Mouse (Mus musculus): Measurements from ENCODE around the gene Gga1.
A peak's percentile ranks its signal among the peaks of the same experiment; 100 is the strongest.
"Not testable (repeated sequence)": the region's sequence is repeated elsewhere in the genome, so short reads cannot be mapped to it uniquely, and the experiment has no call there.

The Gga1 gene

DNA sequence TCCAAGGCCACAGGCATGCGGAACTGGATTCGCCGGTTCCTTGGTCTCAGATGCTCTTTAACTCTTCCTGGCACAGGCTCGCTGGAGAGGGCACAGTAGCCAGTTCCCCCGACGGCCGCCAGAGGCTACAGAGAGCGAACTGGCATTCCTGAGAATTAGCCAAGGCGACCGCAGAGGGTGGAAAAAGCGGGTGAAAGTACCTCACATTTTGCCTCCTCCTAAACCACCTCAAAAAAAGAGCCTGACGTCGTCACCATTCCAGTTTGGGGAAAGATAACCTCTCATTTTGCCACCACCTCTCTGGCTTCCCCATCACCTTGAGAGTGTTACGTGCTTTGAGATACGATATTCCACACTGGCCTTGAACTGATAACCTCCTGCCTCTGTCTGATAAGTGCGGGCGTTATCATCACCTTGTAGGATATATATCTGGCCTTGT, 713 bp upstream of the Gga1 start:
- peak; percentile 91 for DNase-seq (ENCODE audit: low spot score)

DNA sequence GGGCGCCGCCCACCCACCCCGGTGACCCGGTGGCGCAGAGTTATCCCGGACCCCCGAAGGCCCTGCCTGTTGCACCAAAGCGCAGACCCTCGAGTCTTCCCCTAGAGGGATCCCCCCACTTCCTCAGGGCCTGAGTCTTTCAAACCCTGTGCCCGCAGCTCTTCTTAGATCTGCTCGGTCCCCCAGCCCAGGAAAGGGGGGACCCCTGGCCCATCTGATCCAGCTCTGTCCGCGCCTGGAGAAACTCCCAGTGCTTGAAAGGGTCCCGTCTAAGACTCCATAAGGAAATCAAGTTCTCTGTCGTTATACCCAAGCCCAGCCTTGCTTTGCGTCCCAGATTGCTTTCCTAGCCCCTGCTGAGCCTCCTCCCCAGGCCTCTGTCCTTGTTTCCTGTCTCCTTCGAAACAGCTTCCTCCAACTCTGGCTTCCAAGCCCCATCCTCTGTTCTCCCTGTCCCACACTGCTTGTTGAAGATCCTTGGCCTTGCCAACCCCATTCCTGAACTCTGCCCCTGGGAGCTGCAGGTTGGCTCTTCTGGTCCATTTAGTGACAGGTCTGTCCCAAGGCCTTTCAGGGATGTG, 910 bp downstream of the Gga1 start:
- no peak for DNase-seq (ENCODE audit: low spot score)

DNA sequence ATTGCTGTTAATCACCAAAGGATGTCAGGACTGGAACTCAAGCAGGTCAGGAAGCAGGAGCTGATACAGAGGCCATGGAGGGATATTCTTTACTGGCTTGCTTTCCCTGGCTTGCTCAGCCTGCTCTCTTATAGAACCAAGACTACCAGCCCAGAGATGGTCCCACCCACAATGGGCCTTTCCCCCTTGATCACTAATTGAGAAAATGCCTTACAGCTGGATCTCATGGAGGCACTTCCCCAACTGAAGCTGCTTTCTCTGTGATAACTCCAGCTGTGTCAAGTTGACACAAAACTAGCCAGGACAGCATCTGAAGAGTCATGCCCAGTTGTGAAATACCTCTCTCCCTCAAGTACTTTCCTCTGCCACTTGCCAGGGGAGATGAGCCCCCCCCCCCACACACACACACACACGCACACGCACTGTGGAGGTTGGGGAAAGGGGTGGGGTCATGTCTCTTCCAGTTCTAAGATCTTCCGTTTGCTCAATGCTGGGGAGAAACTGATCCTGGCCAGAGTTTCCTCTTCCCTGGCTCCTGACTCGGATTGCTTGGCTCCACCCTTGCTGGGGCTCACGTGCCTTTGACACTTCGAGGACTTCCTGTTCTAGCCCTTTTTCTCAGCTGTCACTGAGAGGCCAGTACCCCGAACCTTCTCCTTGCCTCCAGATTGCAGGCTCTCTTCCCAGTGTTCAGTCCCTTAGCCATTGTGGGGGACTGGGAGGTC, 2.0 kb downstream of the Gga1 start:
- DNase-seq (ENCODE audit: low spot score): not testable (repeated sequence)

DNA sequence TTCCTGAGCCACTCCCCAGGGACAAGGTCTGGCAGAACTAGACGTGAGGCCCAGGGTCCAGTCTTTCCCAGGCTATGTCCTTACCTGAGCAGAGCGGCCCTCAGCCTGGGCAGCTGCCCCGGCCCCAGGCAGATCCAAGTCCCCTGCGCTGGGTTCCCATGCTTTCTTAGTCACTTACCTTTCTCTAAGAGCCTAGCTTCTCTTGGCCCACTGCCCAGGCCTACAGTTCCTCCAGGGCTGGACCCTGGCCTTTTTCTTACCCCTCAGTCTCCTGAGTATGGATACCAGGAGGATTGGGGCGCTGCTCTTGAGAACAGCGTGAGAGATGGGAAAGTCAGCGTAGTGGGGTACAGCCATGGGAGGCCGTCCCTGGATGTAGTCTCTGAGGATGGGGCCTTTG, 3.4 kb downstream of the Gga1 start:
- no peak for DNase-seq (ENCODE audit: low spot score)

DNA sequence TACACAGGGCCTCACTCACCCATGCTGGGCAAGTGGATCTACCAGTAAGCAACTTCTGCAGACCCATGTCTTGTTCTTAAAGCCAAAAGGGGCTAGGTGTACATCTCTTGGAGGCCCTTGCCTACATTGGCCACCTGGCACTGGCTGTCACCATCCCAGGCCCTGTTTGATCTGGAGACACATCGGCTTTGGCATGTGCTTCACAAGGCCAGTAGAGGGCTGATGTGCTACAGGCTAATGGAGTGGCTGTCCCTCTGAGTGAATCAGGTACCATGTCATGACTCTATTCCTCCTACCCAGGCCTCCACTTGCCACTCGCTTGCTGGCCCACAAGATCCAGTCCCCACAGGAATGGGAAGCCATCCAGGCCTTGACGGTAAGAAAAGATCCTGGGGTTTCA, 4.8 kb downstream of the Gga1 start:
- no peak for DNase-seq (ENCODE audit: low spot score)

DNA sequence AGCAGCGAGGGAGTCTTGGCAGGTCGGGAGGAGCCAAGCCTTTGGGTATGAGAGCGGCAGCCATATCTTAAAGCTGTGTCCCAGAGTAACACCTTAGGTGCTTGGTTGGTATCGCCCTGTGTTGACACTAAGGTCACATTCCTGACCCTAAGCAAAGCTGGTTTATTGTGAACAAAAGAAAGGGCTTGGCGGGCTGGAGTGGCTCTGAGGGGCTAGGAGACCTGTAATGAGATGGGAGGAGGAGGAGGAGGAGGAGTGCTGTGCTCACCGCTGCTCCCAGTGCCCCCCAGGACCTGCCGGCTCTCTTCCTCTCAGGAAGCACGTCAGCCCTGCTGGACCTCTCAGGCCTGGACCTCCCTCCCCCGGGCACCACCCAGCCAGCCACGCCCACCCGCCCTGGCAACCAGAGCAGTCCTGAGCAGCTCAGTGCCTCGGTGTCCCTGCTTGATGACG, 12.4 kb downstream of the Gga1 start:
- DNase-seq (ENCODE audit: low spot score): peak; percentile 63

DNA sequence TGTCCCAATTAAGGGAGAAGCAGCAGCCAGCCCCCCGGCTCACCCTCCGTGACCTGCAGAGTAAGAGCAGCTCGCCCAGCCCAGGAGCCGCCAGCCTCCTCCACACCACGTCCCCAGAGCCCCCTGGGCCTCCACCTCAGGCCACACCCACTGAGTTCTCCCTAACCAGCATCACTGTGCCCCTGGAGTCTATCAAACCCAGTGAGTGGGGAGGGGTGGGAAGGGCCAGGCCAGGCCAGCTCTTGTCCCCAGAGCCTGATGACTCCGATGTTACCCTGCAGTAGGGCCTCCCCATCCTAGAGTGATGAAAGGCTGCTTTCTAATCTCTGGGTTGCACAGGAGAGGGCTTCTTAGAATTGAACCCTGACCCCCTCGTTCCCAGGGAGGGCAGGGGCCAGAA, 15.4 kb downstream of the Gga1 start:
- no peak for DNase-seq (ENCODE audit: low spot score)

DNA sequence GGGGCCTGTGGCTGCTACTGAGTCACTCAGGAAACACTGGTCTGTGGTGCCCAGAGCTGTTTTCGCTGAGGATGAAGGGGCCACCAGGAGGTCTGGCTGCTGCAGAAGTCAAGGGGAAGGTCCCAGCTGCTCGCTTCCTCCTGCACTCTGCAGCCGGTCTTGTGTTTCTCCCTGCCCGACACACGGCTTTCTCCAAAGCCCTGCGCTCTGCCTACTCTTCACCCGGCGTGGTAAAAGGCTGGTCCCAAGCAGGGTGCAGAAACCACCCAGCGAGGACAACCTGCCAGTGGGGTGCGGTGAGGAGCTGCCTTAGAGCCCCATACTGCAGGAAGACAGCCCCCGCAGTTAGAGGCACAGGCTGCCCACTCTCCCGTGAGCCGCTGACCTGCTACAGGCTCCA, 17.7 kb downstream of the Gga1 start:
- no peak for DNase-seq (ENCODE audit: low spot score)

DNA sequence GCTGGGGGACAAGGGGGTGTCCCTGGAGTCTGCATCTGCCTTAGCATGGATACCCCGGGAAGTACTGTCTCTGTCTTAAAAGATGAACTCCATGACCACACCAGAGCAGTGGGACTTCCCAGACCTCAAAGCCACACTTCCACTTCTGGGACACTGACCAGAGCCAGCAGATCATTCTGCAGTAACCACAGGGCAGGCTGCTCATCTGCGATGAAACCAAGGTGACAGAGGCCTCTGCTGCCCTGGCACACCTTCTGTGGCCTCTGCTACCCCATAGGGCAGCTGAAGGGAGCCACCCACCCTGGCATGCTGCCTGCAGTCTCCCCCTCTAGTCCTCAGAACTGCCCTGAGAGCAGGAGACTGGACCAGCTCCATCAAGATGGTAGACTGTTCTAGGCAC, 18.8 kb downstream of the Gga1 start:
- no peak for DNase-seq (ENCODE audit: low spot score)

DNA sequence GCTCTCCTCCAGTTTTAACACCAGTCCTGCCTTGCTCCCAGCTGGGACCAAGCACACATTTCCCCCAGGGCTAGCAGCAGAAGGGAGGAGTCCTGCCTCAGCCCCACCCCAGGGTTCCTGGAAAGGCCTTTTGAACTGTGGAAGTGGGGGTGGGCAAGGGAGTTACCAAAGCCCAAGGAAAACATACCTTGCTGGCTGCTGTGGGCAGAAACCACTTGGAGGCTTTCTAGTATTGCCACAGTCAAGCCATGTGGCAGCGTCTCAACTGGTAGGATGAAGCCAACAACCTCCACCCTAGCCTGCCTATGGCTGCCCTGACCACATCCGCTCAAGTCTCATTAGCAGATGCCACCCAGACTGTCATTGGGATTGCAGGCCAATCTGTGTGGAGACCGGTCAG, 19.2 kb downstream of the Gga1 start:
- no peak for DNase-seq (ENCODE audit: low spot score)

DNA sequence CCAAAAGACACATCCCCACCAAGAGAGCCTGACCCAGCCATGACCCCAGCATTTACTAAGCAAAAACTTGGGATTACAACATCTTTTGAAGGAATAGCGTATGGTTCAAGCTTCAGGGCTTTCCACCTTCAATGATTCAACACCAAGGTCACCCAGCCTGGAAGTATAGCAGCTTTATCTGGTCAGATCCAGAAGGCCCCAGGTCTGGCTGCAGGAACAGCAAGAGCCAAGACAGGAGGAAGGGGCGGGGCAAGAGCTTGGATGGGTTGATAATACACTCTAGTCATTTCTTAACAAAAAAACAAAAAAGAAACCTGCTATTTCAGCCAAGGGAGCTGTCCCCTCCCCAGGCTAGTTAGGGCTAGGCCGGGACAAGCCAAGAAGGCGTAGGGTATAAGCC, 20.5 kb downstream of the Gga1 start:
- DNase-seq (ENCODE audit: low spot score): no peak

DNA sequence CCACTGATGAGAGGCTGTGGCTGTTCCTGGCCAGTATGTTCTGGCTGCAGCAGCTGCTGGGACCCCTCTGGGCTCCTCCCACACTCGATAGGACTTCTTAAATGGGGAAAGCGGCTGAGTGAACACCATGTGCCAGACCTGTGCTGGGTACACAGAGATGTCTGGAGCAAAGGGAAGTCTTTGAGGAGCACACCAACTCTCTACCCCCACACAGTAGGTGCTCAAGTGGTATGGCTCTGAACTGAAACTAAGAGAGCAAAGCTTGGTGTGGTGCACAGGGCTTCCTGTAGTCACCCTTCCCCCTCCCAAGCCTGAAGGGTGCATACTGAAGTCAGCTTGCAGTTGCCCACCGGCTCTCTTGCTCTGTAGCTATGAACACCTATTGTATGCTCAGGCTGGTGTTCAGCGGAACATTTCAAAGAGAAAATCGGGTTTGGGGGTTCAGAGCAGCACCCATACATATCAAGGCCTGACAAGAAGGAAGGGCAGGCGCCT, 21.6 kb downstream of the Gga1 start:
- DNase-seq (ENCODE audit: low spot score): no peak

DNA sequence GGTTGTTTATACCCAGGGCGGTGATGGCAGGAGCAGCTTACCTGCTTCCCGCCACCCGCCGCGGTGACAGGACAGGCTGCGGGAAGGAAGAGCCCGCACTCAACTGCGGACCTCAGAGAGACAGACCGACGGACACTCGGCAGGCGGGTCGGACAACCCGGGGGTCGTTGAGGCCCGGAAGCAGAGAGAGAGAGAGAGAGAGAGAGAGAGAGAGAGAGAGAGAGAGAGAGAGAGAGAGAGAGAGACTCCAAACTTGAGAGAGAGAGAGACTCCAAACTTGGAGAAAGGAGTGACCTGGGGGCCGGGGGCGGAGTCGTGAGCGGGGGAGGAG, 22.4 kb downstream of the Gga1 start, which contains the start of gene Gm49510:
Gene Gm49510, plus strand, starts transcription at position 259 of the 331 bp plus-strand sequence.
- no peak for DNase-seq (ENCODE audit: low spot score)

DNA sequence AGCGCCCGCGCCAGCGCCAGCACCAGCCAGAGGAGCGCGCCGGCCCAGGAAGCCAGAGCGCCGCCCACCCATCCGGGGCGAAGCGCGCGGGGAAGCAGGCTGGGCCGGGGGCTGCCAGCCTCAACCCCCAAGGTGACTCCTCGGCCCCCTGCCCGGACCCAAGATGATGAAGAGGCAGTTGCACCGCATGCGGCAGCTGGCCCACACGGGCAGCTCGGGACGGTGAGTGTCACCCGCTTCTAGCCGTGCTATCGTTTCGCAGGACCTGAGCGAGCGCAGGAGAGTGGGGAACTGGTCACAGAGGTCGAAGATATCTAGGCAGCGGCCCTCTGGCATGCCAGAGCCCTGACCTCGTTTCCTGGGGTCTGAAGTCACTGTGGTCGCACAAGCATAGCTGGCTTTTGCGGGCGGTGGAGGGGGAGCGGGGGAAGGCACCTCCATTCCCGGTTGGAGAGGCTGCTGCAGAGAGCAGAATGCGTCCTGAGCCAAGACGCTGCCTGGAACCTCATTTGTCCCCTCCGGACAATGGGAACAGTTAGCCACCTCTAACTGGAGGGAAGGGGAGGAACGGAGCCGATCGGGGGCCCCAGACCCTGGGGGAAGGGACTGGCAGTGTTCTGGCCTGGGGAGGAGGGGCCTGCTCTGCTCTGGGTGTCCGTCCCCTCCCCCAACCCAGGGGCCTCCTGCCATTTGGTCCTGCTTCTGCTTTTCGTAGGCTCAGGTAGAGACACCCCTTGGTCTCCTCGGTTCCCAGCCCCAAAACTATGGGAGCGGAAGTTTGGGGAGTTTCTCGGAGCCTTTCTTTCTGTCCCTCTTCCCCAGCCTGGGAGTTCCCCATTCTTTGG, 23.0 kb downstream of the Gga1 start, which contains the start of gene Sh3bp1:
Gene Sh3bp1, plus strand, starts transcription at position 29 of the 845 bp plus-strand sequence.
- peak; percentile 74 for DNase-seq (ENCODE audit: low spot score)

DNA sequence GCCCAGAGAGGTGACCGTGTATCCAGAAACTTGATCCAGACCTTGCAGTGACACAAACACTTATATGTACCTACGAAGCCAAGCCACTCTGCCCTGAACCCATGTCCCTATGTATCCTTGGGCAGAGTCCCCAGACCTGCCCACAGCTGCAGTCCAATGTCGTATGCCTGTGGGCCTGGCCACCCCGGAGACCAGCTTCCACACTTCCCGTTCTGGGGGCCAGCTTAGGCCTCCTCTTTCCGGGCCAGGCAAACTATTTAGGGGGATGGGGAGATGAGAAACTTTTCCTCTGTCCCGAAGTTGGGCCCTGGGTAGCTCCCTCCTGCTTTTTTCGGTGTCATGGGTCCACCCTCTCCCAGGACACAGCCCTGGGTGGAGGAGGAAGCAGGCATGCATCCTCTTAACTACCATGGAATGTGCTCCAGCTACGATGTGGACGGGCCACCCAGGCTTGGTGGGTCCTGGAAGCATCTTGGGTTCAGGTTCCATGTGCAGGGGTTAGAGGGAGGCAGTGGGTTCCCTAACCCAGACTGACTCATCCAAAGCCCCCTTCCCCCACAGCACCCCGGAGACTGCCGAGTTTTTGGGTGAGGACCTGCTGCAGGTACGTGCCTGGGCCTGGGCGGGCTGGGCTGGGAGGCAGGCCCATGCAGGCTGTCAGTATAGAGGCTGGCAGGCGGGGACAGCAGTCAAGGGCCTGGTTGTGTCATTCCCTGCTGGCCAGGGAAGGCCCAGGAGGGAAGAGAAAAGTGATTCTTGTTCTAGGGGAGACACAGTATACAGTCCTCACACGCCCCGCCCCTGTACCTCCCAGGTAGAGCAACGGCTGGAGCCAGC, 23.8 kb downstream of the Gga1 start:
- no peak for DNase-seq (ENCODE audit: low spot score)

DNA sequence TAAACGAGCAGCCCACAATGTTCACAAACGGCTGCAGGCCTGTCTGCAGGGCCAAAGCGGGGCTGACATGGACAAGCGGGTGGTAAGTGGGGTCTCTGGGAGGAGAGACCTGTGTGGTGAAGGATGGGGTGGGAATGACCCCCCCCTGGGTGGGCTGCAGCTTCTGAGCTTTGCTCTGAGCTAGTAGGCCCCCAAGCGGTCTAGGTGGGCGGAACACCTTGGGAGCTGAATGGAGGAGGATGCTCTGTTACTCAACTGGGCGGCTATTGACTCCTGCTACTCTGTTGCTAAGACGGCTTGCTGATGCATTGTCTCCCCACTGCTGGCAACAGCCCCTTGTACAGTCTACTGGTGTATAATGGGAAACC, 24.4 kb downstream of the Gga1 start:
- no peak for DNase-seq (ENCODE audit: low spot score)

DNA sequence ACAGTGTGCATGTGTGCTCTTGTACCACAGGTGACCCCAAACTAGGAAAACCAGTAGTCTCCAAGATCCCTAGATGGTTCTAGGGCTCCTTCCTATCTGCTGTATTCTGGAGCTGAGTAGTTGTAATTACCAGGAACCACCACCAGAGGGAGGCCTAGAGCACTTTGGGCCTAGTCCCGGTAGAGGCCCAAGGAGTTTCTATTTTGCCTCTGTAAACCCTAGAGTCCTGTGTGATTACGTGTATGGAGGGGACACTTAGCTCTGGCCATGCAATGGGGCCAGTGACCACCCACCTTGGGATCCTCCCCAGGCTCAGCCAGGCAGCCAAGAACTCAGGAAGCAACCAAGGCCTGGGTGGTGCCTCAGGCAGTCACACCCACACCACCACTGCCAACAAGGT, 26.3 kb downstream of the Gga1 start:
- peak; percentile 88 for DNase-seq (ENCODE audit: low spot score)

DNA sequence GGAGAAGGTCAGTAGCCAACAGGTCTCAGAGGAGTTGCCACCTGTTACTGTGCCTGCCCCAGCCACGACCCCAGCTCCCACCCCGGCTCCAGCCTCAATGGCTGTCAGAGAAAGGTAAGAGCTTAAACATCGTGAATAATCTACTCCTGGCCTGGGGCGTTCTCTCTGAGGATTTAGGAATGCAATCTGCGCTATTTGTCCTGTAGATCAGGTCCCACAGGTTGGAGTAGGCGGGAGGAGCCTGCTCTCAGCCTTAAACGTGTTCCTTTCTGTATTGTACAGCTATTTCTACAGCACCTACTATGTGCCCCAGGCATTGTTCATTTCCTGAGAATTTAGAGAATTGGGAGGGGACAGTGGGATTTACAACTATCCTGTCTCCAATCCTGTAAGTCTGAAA, 31.4 kb downstream of the Gga1 start:
- DNase-seq (ENCODE audit: low spot score): no peak

DNA sequence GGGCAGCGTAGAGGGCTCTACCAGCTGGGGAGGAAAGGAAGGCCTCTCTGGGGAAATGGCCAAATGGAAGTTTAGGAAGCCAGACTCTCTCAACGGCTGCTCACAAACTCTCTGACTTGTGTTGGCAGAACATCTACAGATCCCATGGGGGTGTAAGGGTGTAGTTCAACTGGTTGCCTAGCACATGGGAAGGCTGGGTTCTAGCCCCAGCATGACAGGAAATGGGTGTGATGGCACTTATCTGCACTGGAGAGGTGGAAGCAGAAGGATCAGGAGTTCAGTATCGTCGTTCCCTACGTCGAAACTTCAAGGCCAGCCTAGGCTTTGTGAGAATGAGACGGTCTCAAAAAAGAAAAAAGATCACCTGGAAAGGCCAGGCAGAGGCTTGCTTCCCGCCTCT, 32.0 kb downstream of the Gga1 start:
- DNase-seq (ENCODE audit: low spot score): no peak

DNA sequence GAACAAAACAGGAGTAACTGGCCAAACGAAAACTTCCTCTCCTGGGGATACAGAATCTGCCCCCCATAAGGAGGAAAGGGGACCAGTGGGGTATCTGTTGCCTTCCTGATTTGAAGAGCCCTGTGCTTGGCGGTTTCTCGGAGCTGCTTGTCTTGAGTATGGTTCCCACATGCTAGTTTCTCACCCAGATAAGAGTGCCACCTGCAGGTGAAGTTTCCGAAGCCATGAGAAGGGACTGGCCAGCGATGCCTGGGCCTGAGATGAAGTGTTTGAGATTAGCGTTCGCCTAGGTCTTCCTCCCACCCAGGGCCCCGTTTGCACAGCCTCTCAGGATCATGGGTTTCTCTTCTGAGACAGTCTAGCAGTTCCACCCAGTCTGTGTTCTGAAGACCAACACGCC, 35.0 kb downstream of the Gga1 start:
- peak; percentile 69 for DNase-seq (ENCODE audit: low spot score)

DNA sequence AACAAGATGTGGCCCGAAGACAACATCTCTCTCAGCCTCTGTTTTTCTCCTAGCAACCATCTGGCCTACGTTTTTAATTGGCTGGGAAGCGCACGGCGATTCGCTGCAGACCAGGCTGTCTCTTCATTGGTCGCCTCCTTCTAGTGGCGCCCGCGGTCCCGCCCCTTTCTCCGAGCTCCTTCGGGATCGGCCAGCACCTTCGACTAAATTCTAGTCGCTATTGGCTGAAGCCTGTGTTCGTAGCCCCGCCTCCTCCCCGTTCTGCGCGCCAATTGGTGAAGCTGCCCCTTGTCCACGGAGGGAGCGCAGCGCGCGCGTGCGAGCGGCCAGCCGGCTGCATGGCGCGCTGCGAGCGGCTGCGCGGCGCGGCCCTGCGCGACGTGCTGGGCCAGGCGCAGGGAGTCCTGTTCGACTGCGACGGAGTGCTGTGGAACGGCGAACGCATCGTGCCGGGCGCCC, 36.7 kb downstream of the Gga1 start, which contains the start of gene Pdxp:
Gene Pdxp, plus strand, starts transcription at position 288 of the 459 bp plus-strand sequence.
- DNase-seq (ENCODE audit: low spot score): peak; percentile 98

All from embryo, embryonic 10 days (tissue).